Mouse (Mus musculus) layer of hippocampus, adult 9-10 months (tissue): ENCODE measurements around the gene Olfr750.

Experiments used
- DNase-seq: peaks from one replicate; pipeline ENCODE4 v3.0.0; 2022; ENCODE audit warnings: low spot score

Gene Olfr750

GRCm38 (mm10) chr14:51088166-51088969 lies 14.1 kb upstream of the Olfr750 start:
- peak; percentile 85 for DNase-seq

- no peak for DNase-seq
These were observed 13.5 kb upstream of the Olfr750 start for GRCm38 (mm10) chr14:51087762-51088161.

GRCm38 (mm10) chr14:51085911-51086310 lies 11.7 kb upstream of the Olfr750 start:
- DNase-seq, result no peak

GRCm38 (mm10) chr14:51085086-51085485 lies 10.9 kb upstream of the Olfr750 start:
- DNase-seq, result no peak

GRCm38 (mm10) chr14:51083805-51084204 lies 9.6 kb upstream of the Olfr750 start:
- no peak for DNase-seq

GRCm38 (mm10) chr14:51082599-51083581 lies 8.7 kb upstream of the Olfr750 start:
- no peak for DNase-seq

GRCm38 (mm10) chr14:51081035-51081434 lies 6.8 kb upstream of the Olfr750 start:
- no peak for DNase-seq

- no peak for DNase-seq
These were observed 4.9 kb upstream of the Olfr750 start for GRCm38 (mm10) chr14:51079180-51079579.

- no peak for DNase-seq
These were observed 4.6 kb downstream of the Olfr750 start for GRCm38 (mm10) chr14:51069617-51070016.

GRCm38 (mm10) chr14:51068956-51069355 lies 5.3 kb downstream of the Olfr750 start:
- no peak for DNase-seq

- no peak for DNase-seq
These were observed 13.5 kb downstream of the Olfr750 start for GRCm38 (mm10) chr14:51060761-51061160.

GRCm38 (mm10) chr14:51057401-51057831 lies 16.8 kb downstream of the Olfr750 start, which contains the start of gene Rnase12:
Gene Rnase12 (minus strand): TSS chr14:51057661.
- DNase-seq, result no peak

- no peak for DNase-seq
These were observed 19.7 kb downstream of the Olfr750 start for GRCm38 (mm10) chr14:51054243-51055237.

GRCm38 (mm10) chr14:51053176-51053575 lies 21.1 kb downstream of the Olfr750 start:
- no peak for DNase-seq

- no peak for DNase-seq
These were observed 22.3 kb downstream of the Olfr750 start for GRCm38 (mm10) chr14:51051941-51052340.

GRCm38 (mm10) chr14:51050063-51050462 lies 24.2 kb downstream of the Olfr750 start, which contains the start of gene Rnase11:
Gene Rnase11 (minus strand): TSS chr14:51050163.
- DNase-seq, result no peak

GRCm38 (mm10) chr14:51047846-51048245 lies 26.4 kb downstream of the Olfr750 start:
- DNase-seq, result no peak

GRCm38 (mm10) chr14:51041769-51042168 lies 32.5 kb downstream of the Olfr750 start, which contains the start of gene Rnase9:
Gene Rnase9 (minus strand): TSS chr14:51041869.
- no peak for DNase-seq

GRCm38 (mm10) chr14:51036214-51036613 lies 38.0 kb downstream of the Olfr750 start:
- no peak for DNase-seq

- DNase-seq, result no peak
These were observed 39.0 kb downstream of the Olfr750 start for GRCm38 (mm10) chr14:51035206-51035605.
